Mouse (Mus musculus) C2C12 (cell line): ENCODE data around the gene Pycr2.
"Not testable (repeated sequence)": the region's sequence is repeated elsewhere in the genome, so short reads cannot be mapped to it uniquely, and the experiment has no call there.

Experiments used
- CTCF ChIP-seq: IDR thresholded peaks from one replicate; pipeline ENCODE4 v1.5.1; 2011; ENCODE audit not compliant: control insufficient read depth, insufficient read depth, insufficient read length
- MYOG ChIP-seq: IDR thresholded peaks from one replicate; pipeline ENCODE4 v1.6.1; 2011; ENCODE audit not compliant: control insufficient read depth, insufficient read length; ENCODE audit errors: extremely low read depth
- USF1 ChIP-seq: IDR thresholded peaks from one replicate; pipeline ENCODE4 v1.6.1; 2011; ENCODE audit warnings: low read depth, mild to moderate bottlenecking, control low read depth, moderate library complexity

GRCm38 (mm10) chr1:180936610-180937398 is 32.7 kb downstream of the Pycr2 start:
- TF ChIP-seq CTCF, USF1, MYOG: not testable (repeated sequence)
